ENCODE assay signal across 9 mouse cellular contexts in the genomic region with DNA sequence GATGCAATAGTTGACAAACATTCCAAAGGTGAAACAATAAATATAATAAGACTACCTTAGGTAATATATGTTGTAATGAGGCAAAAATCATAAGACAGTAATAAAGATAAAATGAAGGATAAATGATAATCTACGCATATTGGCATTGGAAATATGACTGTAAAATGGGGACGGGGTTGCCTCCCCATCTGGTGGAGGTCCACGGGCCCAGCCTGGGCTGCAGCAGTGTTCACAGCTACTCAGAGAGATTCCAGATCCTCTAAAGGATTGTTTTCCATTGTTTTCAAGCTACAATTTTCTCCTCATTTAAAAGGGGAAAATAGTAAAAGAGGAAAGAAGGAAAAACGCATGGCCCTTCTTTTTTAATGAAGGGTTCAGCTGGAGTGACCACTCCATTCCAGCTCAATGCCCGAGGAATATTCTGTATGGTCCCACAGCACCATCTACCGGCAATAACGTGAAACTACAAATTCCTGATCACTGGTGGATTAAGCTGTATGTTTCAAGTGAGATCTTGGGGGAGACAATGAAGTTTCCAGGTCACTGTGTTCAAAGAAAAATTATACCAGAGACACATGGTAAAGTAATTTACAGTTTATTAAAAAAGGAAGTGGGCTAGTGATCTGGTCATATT. TPM values are rescaled to one million over a fixed set of nuclear protein-coding genes. Genes with fewer than 3 reads are reported as not detected.
DNase-seq lines count a peak whose midpoint lies in the region; ATAC-seq and TF ChIP-seq lines count a peak whose summit lies in the region.
"Had no signal": no experiment of that assay in that cellular context is flagged by ENCODE, and none has a peak within 500 bp of the region (broad histone marks: within the 10 kb centered on the region; RNA-seq: fewer than 3 reads in every experiment).

No protein-coding gene starts in this region.

- TF ChIP-seq CTCF in liver, adult 2 months (IDR thresholded peaks at IDR 0.05; ENCODE audit: low read depth, low read length): peak; percentile 51

- H3K4me3 ChIP-seq in liver, adult 2 months (ENCODE audit: insufficient read depth, low read depth, low read length): no peak overlapping the region
- H3K4me3 ChIP-seq in liver, embryonic 12.5 days: no peak overlapping the region
- H3K4me3 ChIP-seq: embryonic facial prominence, embryonic 15.5 days had no signal

- H3K4me1 ChIP-seq in liver, adult 2 months (ENCODE audit: control insufficient read depth, insufficient read depth, low read length): no peaks in the 10 kb centered on the region
- H3K4me1 ChIP-seq in liver, embryonic 12.5 days: peaks cover 30% of the 10 kb centered on the region
- H3K4me1 ChIP-seq: embryonic facial prominence, embryonic 15.5 days had no signal

- WGBS in liver, adult 2 months: 30% methylated on average over 7 of the region's 7 CpGs
- 29% methylated on average over 7 of the region's 7 CpGs for WGBS in liver, embryonic 12.5 days (ENCODE audit: insufficient replicate concordance)

- intact Hi-C loops in heart, postnatal 36 days (cut with DNase I): loop anchor here (2.0 to 5.0 kb wide), 3 partner anchors 205 to 1497 kb away; no protein-coding TSS in a partner anchor

- H3K9ac ChIP-seq in liver, adult 2 months (ENCODE audit: low read depth, low read length): no peak overlapping the region
- no peak overlapping the region for H3K9ac ChIP-seq in liver, embryonic 12.5 days
- H3K9ac ChIP-seq: embryonic facial prominence, embryonic 15.5 days had no signal

- H3K27ac ChIP-seq in liver, adult 2 months (replicated peaks; ENCODE audit: insufficient read depth, low read depth, low read length): no peak overlapping the region
- H3K27ac ChIP-seq in liver, embryonic 12.5 days: no peak overlapping the region
- H3K27ac ChIP-seq: embryonic facial prominence, embryonic 15.5 days had no signal

- no peak for ATAC-seq in liver, embryonic 12.5 days

- peak; percentile 32 for DNase-seq in liver, adult 2 months (ENCODE audit: extremely low read depth, low read depth, low spot score)
- DNase-seq in adipocyte (ENCODE audit: low spot score): peak; percentile 55
- peak; percentile 83 for DNase-seq in embryo, embryonic 10 days (ENCODE audit: low spot score)
- DNase-seq in heart, postnatal 36 days: peak; percentile 36 to 47
- peak; percentile 11 to 79 for DNase-seq in layer of hippocampus, adult 18-20 months (ENCODE audit: low spot score in 2 of 2)
- DNase-seq in lung, postnatal 14 days: peak; percentile 55
- peak; percentile 38 for DNase-seq in skeletal muscle tissue, adult 2 months (ENCODE audit: low read depth, low spot score)

- no peaks in the 10 kb centered on the region for H3K9me3 ChIP-seq in liver, embryonic 12.5 days (replicated peaks)
- H3K9me3 ChIP-seq: embryonic facial prominence, embryonic 15.5 days had no signal

- no peaks in the 10 kb centered on the region for H3K36me3 ChIP-seq in liver, adult 2 months (ENCODE audit: control insufficient read depth, insufficient read depth, low read length)
- no peaks in the 10 kb centered on the region for H3K36me3 ChIP-seq in liver, embryonic 12.5 days
- H3K36me3 ChIP-seq: embryonic facial prominence, embryonic 15.5 days had no signal

- no peaks in the 10 kb centered on the region for H3K79me2 ChIP-seq in liver, adult 2 months (ENCODE audit: control insufficient read depth, insufficient read depth, low read length)

- no peak overlapping the region for H3K4me2 ChIP-seq in liver, embryonic 12.5 days
- H3K4me2 ChIP-seq: embryonic facial prominence, embryonic 15.5 days had no signal

- no peak for TF ChIP-seq POLR2A in liver, adult 2 months (IDR thresholded peaks at IDR 0.05; ENCODE audit: extremely low read depth, insufficient read depth, low read length)

- no peaks in the 10 kb centered on the region for H3K27me3 ChIP-seq in liver, adult 2 months (ENCODE audit: control insufficient read depth, insufficient read depth, low read length)
- H3K27me3 ChIP-seq in liver, embryonic 12.5 days (replicated peaks): no peaks in the 10 kb centered on the region
- H3K27me3 ChIP-seq: embryonic facial prominence, embryonic 15.5 days had no signal

RNA-seq across cellular contexts. Expression of a gene that starts 50.8 kb away (rescaled TPM):
- not detected in 2 replicates for total RNA-seq in liver, adult 2 months (2014; rRNA removed)
- polyA plus RNA-seq in liver, adult 2 months (2012; rRNA removed): not detected in 2 replicates
- 0.14 TPM in 1 of 2 replicates, not detected in the other for polyA plus RNA-seq in liver, embryonic 12.5 days (2016; fragmentation: Nextera tagmentation; extraction: Ambion mirVana)
- under 1 TPM in 1 of 2 experiments, not detected in 1; 0.24 TPM for total RNA-seq in heart, postnatal 36 days (2021)
- not detected for total RNA-seq in layer of hippocampus, adult 18-20 months (2021)

Comparison
In these comparisons a context has a peak if more than half of its experiments do, and no peak if none do; other contexts are left out.
1. DNase-seq: peak in every context shown above with its lines; median percentile 83 in embryo, embryonic 10 days; 55 in adipocyte; 55 in lung, postnatal 14 days; 45 in layer of hippocampus, adult 18-20 months; 42 in heart, postnatal 36 days; 38 in skeletal muscle tissue, adult 2 months; 32 in liver, adult 2 months.